Mouse (Mus musculus): ENCODE measurements around the gene Cldn34c3. TPM values are rescaled to one million over a fixed set of nuclear protein-coding genes. Genes with fewer than 3 reads are reported as not detected.
"Not testable (repeated sequence)": the region's sequence is repeated elsewhere in the genome, so short reads cannot be mapped to it uniquely, and the experiment has no call there.

Gene Cldn34c3
- not detected in 2 replicates for polyA plus RNA-seq (2015; fragmentation: Nextera tagmentation; extraction: Ambion mirVana)

- H3K4me3 ChIP-seq; H3K4me1 ChIP-seq (replicated peaks); H3K27me3 ChIP-seq; H3K36me3 ChIP-seq; H3K4me2 ChIP-seq; H3K9ac ChIP-seq; ATAC-seq (ENCODE audit: low FRiP score); H3K27ac ChIP-seq; H3K9me3 ChIP-seq: not testable (repeated sequence)
Measured at GRCm38 (mm10) chrX:123793365-123793764, at the start of gene Cldn34c3. Gene Cldn34c3 (plus strand): TSS chrX:123793665.

Other genes with a start within 250 kb of the Cldn34c3 start
- not detected in 2 replicates for gene Cldn34c2, start 212.0 kb upstream of the Cldn34c3 start, polyA plus RNA-seq (2015; fragmentation: Nextera tagmentation; extraction: Ambion mirVana)
- gene Gm17467, start 88.9 kb upstream of the Cldn34c3 start, polyA plus RNA-seq (2015; fragmentation: Nextera tagmentation; extraction: Ambion mirVana): not detected in 2 replicates